Mouse (Mus musculus) T-helper 2 cell (primary cell): ENCODE measurements around the gene Mier3.
"Not testable (repeated sequence)": the region's sequence is repeated elsewhere in the genome, so short reads cannot be mapped to it uniquely, and the experiment has no call there.

ENCODE experiments used
- in situ Hi-C: fragments of 300-600 bp; cut with MboI, MseI; formaldehyde crosslinking; loops from one replicate; pipeline ENCODE4 v1.15.1; 2025; ENCODE audit warnings: high pct_unique_total_duplicates

Gene Mier3

GRCm38 (mm10) chr13:111687285-111687781, 6.6 kb downstream of the Mier3 start:
- in situ Hi-C loops = loop anchor here (10.0 kb wide), 1 partner anchor 737 kb away; no protein-coding TSS in a partner anchor

- in situ Hi-C loops = no loop called here
Observed at GRCm38 (mm10) chr13:111703396-111703795, 22.6 kb downstream of the Mier3 start.

- in situ Hi-C loops = not testable (repeated sequence)
Observed at GRCm38 (mm10) chr13:111703952-111704351, 23.2 kb downstream of the Mier3 start.

- in situ Hi-C loops = no loop called here
Observed at GRCm38 (mm10) chr13:111710531-111710930, 29.8 kb downstream of the Mier3 start.

- in situ Hi-C loops = loop anchor here (10.0 kb wide), 2 partner anchors 155 to 1325 kb away; partner anchors contain the start of gene Plk2
Observed at GRCm38 (mm10) chr13:111719726-111720125, 38.9 kb downstream of the Mier3 start.

- in situ Hi-C loops = loop anchor here (10.0 kb wide), 2 partner anchors 160 to 1330 kb away; partner anchors contain the start of gene Plk2
Observed at GRCm38 (mm10) chr13:111724811-111725164, 44.0 kb downstream of the Mier3 start.

- in situ Hi-C loops = loop anchor here (10.0 kb wide), 2 partner anchors 161 to 1331 kb away; partner anchors contain the start of gene Plk2
Observed at GRCm38 (mm10) chr13:111725165-111726077, 44.6 kb downstream of the Mier3 start.

- in situ Hi-C loops = loop anchor here (10.0 kb wide), 2 partner anchors 162 to 1332 kb away; partner anchors contain the start of gene Plk2
Observed at GRCm38 (mm10) chr13:111726898-111727297, 46.1 kb downstream of the Mier3 start.

- in situ Hi-C loops = loop anchor here (10.0 kb wide), 1 partner anchor 277 kb away; no protein-coding TSS in a partner anchor
Observed at GRCm38 (mm10) chr13:111741204-111741990, 60.6 kb downstream of the Mier3 start.

GRCm38 (mm10) chr13:111741991-111742615, 61.3 kb downstream of the Mier3 start:
- in situ Hi-C loops = loop anchor here (10.0 kb wide), 1 partner anchor 277 kb away; no protein-coding TSS in a partner anchor

- in situ Hi-C loops = loop anchor here (10.0 kb wide), 1 partner anchor 280 kb away; no protein-coding TSS in a partner anchor
Observed at GRCm38 (mm10) chr13:111744233-111745000, 63.6 kb downstream of the Mier3 start.

- in situ Hi-C loops = loop anchor here (10.0 kb wide), 1 partner anchor 280 kb away; no protein-coding TSS in a partner anchor
Observed at GRCm38 (mm10) chr13:111745216-111745615, 64.4 kb downstream of the Mier3 start.

- in situ Hi-C loops = loop anchor here (10.0 kb wide), 1 partner anchor 282 kb away; no protein-coding TSS in a partner anchor
Observed at GRCm38 (mm10) chr13:111746831-111747230, 66.1 kb downstream of the Mier3 start.

- in situ Hi-C loops = loop anchor here (10.0 kb wide), 1 partner anchor 284 kb away; no protein-coding TSS in a partner anchor
Observed at GRCm38 (mm10) chr13:111748301-111749062, 67.7 kb downstream of the Mier3 start.

- in situ Hi-C loops = no loop called here
Observed at GRCm38 (mm10) chr13:111753321-111753720, 72.5 kb downstream of the Mier3 start.

- in situ Hi-C loops = no loop called here
Observed at GRCm38 (mm10) chr13:111755377-111755776, 74.6 kb downstream of the Mier3 start.

- in situ Hi-C loops = no loop called here
Observed at GRCm38 (mm10) chr13:111755937-111756336, 75.2 kb downstream of the Mier3 start.

- in situ Hi-C loops = no loop called here
Observed at GRCm38 (mm10) chr13:111756986-111757385, 76.2 kb downstream of the Mier3 start.

- in situ Hi-C loops = no loop called here
Observed at GRCm38 (mm10) chr13:111762526-111762925, 81.7 kb downstream of the Mier3 start.
